Mouse (Mus musculus) liver, adult 2 months (tissue): ENCODE data around the gene Cldn18. TPM values are rescaled to one million over a fixed set of nuclear protein-coding genes. Genes with fewer than 3 reads are reported as not detected.

Experiments
- DNase-seq: peaks from one replicate; pipeline ENCODE4 v3.0.0-alpha.2; 2011; ENCODE audit warnings: low read depth, low spot score; ENCODE audit errors: extremely low read depth
- H3K27ac ChIP-seq: fragments of 200-500 bp; replicated peaks from 2 replicates; pipeline ENCODE4 v1.5.1; 2012; ENCODE audit warnings: low read depth, mild to moderate bottlenecking, control low read depth, inconsistent platforms, low read length; ENCODE audit not compliant: insufficient read depth
- H3K27me3 ChIP-seq: fragments of 200-500 bp; 2 replicates; pipeline ENCODE4 v1.6.1; 2012; ENCODE audit warnings: mild to moderate bottlenecking, moderate library complexity, low read length, inconsistent platforms; ENCODE audit not compliant: control insufficient read depth, insufficient read depth
- H3K36me3 ChIP-seq: fragments of 200-500 bp; 2 replicates; pipeline ENCODE4 v1.6.1; 2012; ENCODE audit warnings: low read length, inconsistent platforms; ENCODE audit not compliant: control insufficient read depth, insufficient read depth
- H3K4me1 ChIP-seq: fragments of 200-500 bp; 2 replicates; pipeline ENCODE4 v1.6.1; 2011; ENCODE audit warnings: low read length; ENCODE audit not compliant: control insufficient read depth, insufficient read depth
- H3K4me3 ChIP-seq: fragments of 200-500 bp; 2 replicates; pipeline ENCODE4 v1.5.1; 2011; ENCODE audit warnings: low read depth, mild to moderate bottlenecking, control low read depth, low read length, moderate library complexity; ENCODE audit not compliant: insufficient read depth
- H3K79me2 ChIP-seq: fragments of 200-500 bp; 2 replicates; pipeline ENCODE4 v1.6.1; 2012; ENCODE audit warnings: inconsistent platforms, mild to moderate bottlenecking, low read length, moderate library complexity; ENCODE audit not compliant: control insufficient read depth, insufficient read depth
- H3K9ac ChIP-seq: fragments of 200-500 bp; 2 replicates; pipeline ENCODE4 v1.6.1; 2012; ENCODE audit warnings: low read depth, mild to moderate bottlenecking, control low read depth, inconsistent platforms, low read length
- CTCF ChIP-seq: fragments of 200-500 bp; IDR thresholded peaks from 2 replicates; pipeline ENCODE4 v1.5.1; 2011; ENCODE audit warnings: low read depth, low read length, control low read depth
- POLR2A ChIP-seq: fragments of 200-500 bp; IDR thresholded peaks from 2 replicates; pipeline ENCODE4 v1.6.1; 2011; ENCODE audit warnings: low read length, control low read depth; ENCODE audit not compliant: insufficient read depth; ENCODE audit errors: extremely low read depth
- WGBS: fragments of 180-500 bp; shearing (Covaris S2); methylation state at CpG from one replicate; pipeline ENCODE4 v1.1.7; 2018; 5-methylcytosine and 5-hydroxymethylcytosine counted together
- polyA plus RNA-seq: library from polyadenylated mRNA; depleted of rRNA; stranded (reverse); fragments of >200 nt; gene quantifications from 2 replicates; pipeline ENCODE4 v1.2.3, GENCODE M21; 2012; rRNA removed
- total RNA-seq: library from RNA; depleted of rRNA; stranded (reverse); fragments of >200 nt; gene quantifications from 2 replicates; pipeline ENCODE4 v1.2.3, GENCODE M21; 2014; rRNA removed

Gene Cldn18
- not detected in 2 replicates for total RNA-seq
- 0.06 TPM in 1 of 2 replicates, not detected in the other for polyA plus RNA-seq

- 75% methylated on average over 14 of the region's 14 CpGs for WGBS
- no peak for DNase-seq
- Histone ChIP-seq H3K4me3 (no peak within 1 kb of the TSS), H3K79me2 (no peaks in the 10 kb centered on the region), H3K36me3 (no peaks in the 10 kb centered on the region), H3K9ac (no peak within 1 kb of the TSS), H3K27ac (no peak within 1 kb of the TSS), H3K4me1 (no peaks in the 10 kb centered on the region), H3K27me3 (no peaks in the 10 kb centered on the region)
- TF ChIP-seq POLR2A (no peak), CTCF (no peak)
These were observed at the start of gene Cldn18 for GRCm38 (mm10) chr9:99717134-99717533. Gene Cldn18 (minus strand): TSS chr9:99717267.

DNA sequence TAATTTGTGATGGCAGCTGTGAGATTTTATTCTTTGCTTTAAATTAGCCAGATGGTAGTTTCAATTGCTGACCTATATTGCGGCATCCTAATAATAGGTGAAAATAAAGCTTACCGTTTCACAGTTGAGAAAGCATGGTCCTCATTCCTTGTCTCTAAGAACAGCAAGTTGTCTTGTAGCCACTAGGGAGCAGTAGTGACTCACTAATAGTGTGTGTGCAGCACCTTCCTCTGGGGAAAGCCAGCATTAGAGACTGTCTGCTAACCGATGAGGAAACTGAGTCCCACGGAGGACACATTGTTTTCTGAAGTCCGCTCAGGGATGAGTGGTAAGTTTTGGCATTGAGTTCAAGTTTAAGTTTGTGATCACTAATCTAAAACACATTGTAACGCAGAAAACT, 46.5 kb upstream of the Cldn18 start:
- Histone ChIP-seq H3K79me2 (no peaks in the 10 kb centered on the region), H3K27ac (no peak overlapping the region), H3K4me3 (no peak overlapping the region), H3K4me1 (no peaks in the 10 kb centered on the region), H3K36me3 (no peaks in the 10 kb centered on the region), H3K27me3 (no peaks in the 10 kb centered on the region), H3K9ac (no peak overlapping the region)
- peak; percentile 12 for DNase-seq
- no peak for TF ChIP-seq CTCF
- TF ChIP-seq POLR2A, result no peak
- 70% methylated on average over 6 of the region's 6 CpGs for WGBS

DNA sequence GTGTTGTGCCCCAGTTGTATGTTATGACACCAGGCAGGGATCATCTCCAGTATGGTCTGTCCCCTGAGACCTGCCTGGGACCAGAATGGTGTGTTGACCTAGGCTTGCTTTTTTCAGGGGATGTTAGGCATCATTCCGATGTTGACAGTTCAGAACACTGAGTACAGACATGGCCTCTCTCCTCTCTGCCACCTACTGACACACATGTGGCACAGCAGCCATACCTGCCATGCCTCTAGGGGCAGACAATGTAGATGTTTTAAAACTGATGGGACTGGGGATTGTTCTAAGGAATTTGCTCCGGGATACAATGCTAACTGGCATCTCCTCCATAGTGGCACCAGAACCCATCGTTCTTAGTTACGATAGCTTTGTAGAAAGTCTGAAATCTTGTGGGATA, 33.2 kb upstream of the Cldn18 start:
- no peak overlapping the region for H3K27ac ChIP-seq
- H3K36me3 ChIP-seq, result no peaks in the 10 kb centered on the region
- H3K27me3 ChIP-seq, result no peaks in the 10 kb centered on the region
- no peak overlapping the region for H3K4me3 ChIP-seq
- TF ChIP-seq CTCF, result no peak
- no peak for TF ChIP-seq POLR2A
- no peak for DNase-seq
- WGBS, result 71% methylated on average over 4 of the region's 4 CpGs
- no peak overlapping the region for H3K9ac ChIP-seq
- no peaks in the 10 kb centered on the region for H3K4me1 ChIP-seq
- H3K79me2 ChIP-seq, result no peaks in the 10 kb centered on the region

DNA sequence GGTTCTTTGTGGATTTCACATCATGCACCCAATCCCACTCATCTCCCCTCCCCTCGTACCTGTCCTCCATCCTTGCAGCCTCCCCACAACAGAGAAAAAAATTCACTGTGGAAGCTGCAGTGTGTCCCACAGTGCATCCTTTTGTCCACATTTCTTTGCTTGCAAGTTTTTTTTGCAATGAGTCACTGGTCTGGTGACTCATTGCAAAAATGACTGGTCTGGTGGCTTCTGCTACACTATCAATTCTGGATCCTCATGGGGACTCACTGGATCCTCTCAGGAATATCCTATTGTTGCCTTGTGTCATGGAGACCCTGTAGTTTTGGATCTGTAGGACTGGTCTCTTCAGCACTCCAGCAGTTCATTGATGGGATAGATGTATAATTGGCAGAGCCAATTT, 31.2 kb upstream of the Cldn18 start:
- no peak overlapping the region for H3K27ac ChIP-seq
- no peaks in the 10 kb centered on the region for H3K4me1 ChIP-seq
- no peak overlapping the region for H3K4me3 ChIP-seq
- no peak overlapping the region for H3K9ac ChIP-seq
- no peaks in the 10 kb centered on the region for H3K79me2 ChIP-seq
- no peak for TF ChIP-seq CTCF
- WGBS, result 71% methylated on average over 1 of the region's 1 CpGs
- DNase-seq, result no peak
- H3K27me3 ChIP-seq, result no peaks in the 10 kb centered on the region
- H3K36me3 ChIP-seq, result no peaks in the 10 kb centered on the region

GRCm38 (mm10) chr9:99747731-99748130, 30.7 kb upstream of the Cldn18 start:
- no peaks in the 10 kb centered on the region for H3K27me3 ChIP-seq
- WGBS, result 69% methylated on average over 4 of the region's 4 CpGs
- no peak for DNase-seq

DNA sequence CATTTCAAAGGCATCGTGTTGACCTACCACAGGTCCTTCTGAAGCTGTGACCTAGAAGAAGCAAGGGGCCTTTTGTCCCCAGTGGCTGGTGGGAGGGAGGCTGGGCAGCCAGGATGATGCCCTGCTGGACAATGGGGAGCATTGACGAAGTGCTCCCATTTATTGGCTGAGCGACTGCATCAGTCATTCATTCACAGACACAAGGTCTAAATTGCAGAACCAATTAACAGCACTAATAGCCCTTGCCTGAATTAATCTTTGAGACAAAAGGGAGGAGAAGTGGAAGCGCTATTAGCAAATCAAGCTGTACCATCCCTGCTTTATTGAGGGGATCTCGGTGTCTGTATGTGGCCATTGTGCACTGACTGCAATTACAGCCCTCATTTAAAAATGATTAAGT, 27.5 kb upstream of the Cldn18 start:
- Histone ChIP-seq H3K79me2 (no peaks in the 10 kb centered on the region), H3K27me3 (no peaks in the 10 kb centered on the region), H3K36me3 (no peaks in the 10 kb centered on the region), H3K27ac (no peak overlapping the region), H3K4me1 (no peaks in the 10 kb centered on the region), H3K4me3 (no peak overlapping the region), H3K9ac (no peak overlapping the region)
- 90% methylated on average over 5 of the region's 5 CpGs for WGBS
- TF ChIP-seq CTCF (no peak), POLR2A (no peak)
- DNase-seq, result no peak

More at GRCm38 (mm10) chr9:99747731-99748130, 30.7 kb upstream of the Cldn18 start:
- no peak for TF ChIP-seq POLR2A
- no peak for TF ChIP-seq CTCF
- Histone ChIP-seq H3K4me1 (no peaks in the 10 kb centered on the region), H3K79me2 (no peaks in the 10 kb centered on the region), H3K9ac (no peak overlapping the region), H3K27ac (no peak overlapping the region), H3K4me3 (no peak overlapping the region), H3K36me3 (no peaks in the 10 kb centered on the region)
